Mouse (Mus musculus) G1E (cell line): Measurements from ENCODE around the gene Rps23. TPM values are rescaled to one million over a fixed set of nuclear protein-coding genes. Genes with fewer than 3 reads are reported as not detected.

Experiments
- ATAC-seq: 2 replicates; pipeline ENCODE4 v1.8.0; 2016; ENCODE audit warnings: mild to moderate bottlenecking; ENCODE audit not compliant: insufficient number of reproducible peaks, poor library complexity, low FRiP score, severe bottlenecking; ENCODE audit errors: extremely low read depth
- DNase-seq: peaks from one replicate; pipeline ENCODE4 v3.0.0; 2012; ENCODE audit warnings: low spot score
- H3K27me3 ChIP-seq: 2 replicates; pipeline ENCODE4 v1.6.1; 2012; ENCODE audit warnings: mild to moderate bottlenecking, low read length, inconsistent platforms; ENCODE audit not compliant: insufficient read depth
- H3K36me3 ChIP-seq: replicated peaks from 2 replicates; pipeline ENCODE3; 2012; ENCODE audit warnings: mild to moderate bottlenecking, inconsistent platforms
- H3K4me1 ChIP-seq: 2 replicates; pipeline ENCODE4 v1.6.1; 2012; ENCODE audit warnings: low read depth, low read length, inconsistent platforms, mixed read lengths; ENCODE audit not compliant: insufficient read depth
- H3K4me3 ChIP-seq: 2 replicates; pipeline ENCODE4 v1.5.1; 2012; ENCODE audit warnings: low read depth, mild to moderate bottlenecking, inconsistent platforms, low read length, moderate library complexity, mixed read lengths
- H3K9me3 ChIP-seq: replicated peaks from 2 replicates; pipeline ENCODE4 v1.6.1; 2012; ENCODE audit warnings: inconsistent platforms
- CTCF ChIP-seq: IDR thresholded peaks from 2 replicates; pipeline ENCODE4 v1.5.1; 2012; ENCODE audit warnings: low read depth, low read length, inconsistent platforms, mixed read lengths
- GATA1 ChIP-seq: IDR thresholded peaks from 2 replicates; pipeline ENCODE4 v1.6.1; 2012; ENCODE audit warnings: borderline replicate concordance, low read length, inconsistent platforms, mixed read lengths
- GATA2 ChIP-seq: IDR thresholded peaks from 2 replicates; pipeline ENCODE4 v1.6.1; 2012; ENCODE audit warnings: low read depth, low read length, inconsistent platforms, borderline replicate concordance
- POLR2AphosphoS5 ChIP-seq: IDR thresholded peaks from 2 replicates; pipeline ENCODE4 v1.6.1; 2012; ENCODE audit warnings: low read depth, low read length, inconsistent platforms; ENCODE audit not compliant: insufficient replicate concordance
- TAL1 ChIP-seq: conservative IDR thresholded peaks from 2 replicates; pipeline ENCODE4 v1.6.1; 2012; ENCODE audit warnings: low read depth, low read length, inconsistent platforms, mixed read lengths
- polyA plus RNA-seq: library from polyadenylated mRNA; stranded (reverse); fragments of >175 nt; gene quantifications from 2 replicates; pipeline ENCODE4 v1.2.3, GENCODE M21; 2012
- total RNA-seq, 2 experiments: library from RNA; stranded (forward) in 1 of 2; stranded (reverse) in 1 of 2; fragments of 200-1000 nt in 1 of 2; fragments of >200 nt in 1 of 2; fragmentation: Nextera tagmentation in 1 of 2; gene quantifications; 2 replicates each; pipeline ENCODE4 v1.2.3; 2014 to 2017

The Rps23 gene
- total and polyA plus RNA-seq, 3 experiments = 1,212 to 1,781 (median 1,261) TPM

DNA sequence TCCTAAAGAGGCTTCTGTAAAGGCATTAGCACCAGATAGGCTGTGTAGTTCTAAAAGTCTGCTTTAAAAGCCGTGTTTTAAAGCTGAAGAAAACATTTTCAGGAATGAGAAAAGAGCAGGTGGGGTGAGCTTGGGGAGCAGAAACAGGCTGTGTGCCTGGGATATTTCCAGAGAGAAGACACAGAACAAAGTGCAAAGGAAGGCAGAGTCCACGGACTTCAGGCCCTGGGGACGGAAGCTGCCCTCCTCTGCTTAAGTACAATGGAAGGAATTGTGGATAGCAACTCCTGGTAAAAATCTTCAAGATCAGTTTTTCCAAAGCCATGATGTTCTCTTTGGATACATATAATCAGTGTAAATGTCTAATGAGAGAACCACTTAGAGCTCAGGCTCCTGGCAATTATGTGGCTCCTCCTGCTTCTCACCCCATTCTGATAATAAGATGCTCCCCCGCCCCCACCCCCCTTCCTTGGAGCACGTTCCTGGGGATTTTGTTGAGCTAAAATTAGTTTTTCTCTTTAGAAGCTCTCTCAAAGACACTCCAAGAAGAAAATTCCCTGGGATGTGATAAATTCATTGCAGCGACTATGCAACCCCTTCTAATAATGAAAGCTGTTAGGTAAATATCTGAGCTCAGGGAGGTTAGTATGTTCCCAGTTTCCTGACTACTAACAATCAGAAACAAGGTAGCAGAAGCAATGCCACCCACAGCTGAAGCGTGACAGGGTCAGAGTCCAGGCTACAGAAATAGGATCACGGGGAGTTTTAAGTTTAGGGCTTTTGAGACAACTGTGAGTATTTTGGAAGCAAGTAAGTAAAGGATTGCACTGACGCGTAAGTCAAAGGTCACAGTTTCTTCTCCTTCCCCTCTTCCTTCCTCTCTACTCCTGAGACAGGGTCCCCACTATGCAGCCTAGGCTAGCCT, 40.3 kb downstream of the Rps23 start:
- no peak for ATAC-seq
- Histone ChIP-seq H3K4me1 (peaks cover 4% of the 10 kb centered on the region; the same call in 1 of the 2 replicates), H3K27me3 (no peaks in the 10 kb centered on the region), H3K4me3 (no peak overlapping the region), H3K9me3 (no peaks in the 10 kb centered on the region), H3K36me3 (peaks cover 2% of the 10 kb centered on the region)
- no peak for DNase-seq
- TF ChIP-seq TAL1 (no peak), GATA1 (no peak), POLR2AphosphoS5 (no peak), GATA2 (no peak), CTCF (no peak)

DNA sequence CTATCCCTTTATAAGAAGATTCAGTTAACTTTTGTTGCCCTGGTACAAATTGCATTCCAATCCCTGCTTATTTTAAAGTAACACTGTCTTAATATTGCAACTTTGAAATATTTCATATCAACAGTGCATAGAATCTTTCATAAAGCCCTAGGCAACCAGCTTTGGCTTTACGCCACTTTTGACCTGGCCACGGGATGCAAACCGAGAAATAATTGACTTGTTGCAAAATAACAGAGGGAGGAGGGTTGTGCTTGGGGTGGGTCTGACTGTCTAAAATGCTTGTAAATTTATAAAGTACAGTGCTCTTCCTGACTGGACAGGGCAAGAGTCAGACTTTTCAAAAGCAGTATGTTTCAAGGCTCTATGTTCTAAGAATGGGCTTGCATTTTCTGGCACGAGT, 41.8 kb downstream of the Rps23 start:
- no peaks in the 10 kb centered on the region for H3K9me3 ChIP-seq
- no peak for DNase-seq
- no peak overlapping the region for H3K4me3 ChIP-seq
- TF ChIP-seq GATA2 (no peak), CTCF (no peak), GATA1 (no peak), POLR2AphosphoS5 (no peak), TAL1 (no peak)
- no peak for ATAC-seq
- peaks cover 4% of the 10 kb centered on the region; the same call in 1 of the 2 replicates for H3K4me1 ChIP-seq
- H3K36me3 ChIP-seq = peaks cover 2% of the 10 kb centered on the region
- no peaks in the 10 kb centered on the region for H3K27me3 ChIP-seq

DNA sequence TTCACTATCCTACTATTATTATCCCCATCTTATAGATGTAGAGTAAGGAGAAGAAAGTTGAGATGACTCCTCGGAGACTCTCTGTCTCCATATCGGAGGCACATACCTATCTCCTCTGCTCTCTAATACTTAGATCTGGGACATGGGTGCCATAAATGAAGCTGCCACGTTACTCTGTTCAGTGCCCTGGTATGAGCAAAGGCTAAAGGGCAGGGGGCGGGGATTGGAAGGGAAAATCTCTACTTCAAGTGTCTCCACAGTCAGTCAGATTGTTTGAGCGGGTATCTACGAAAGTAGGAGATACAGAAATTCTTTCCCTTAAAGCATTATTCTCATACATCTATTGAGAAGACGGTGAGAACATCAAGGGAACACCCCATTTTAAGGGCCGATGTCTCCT, 43.2 kb downstream of the Rps23 start:
- no peak for ATAC-seq
- Histone ChIP-seq H3K27me3 (no peaks in the 10 kb centered on the region), H3K4me1 (peaks cover 16% of the 10 kb centered on the region), H3K36me3 (no peaks in the 10 kb centered on the region), H3K9me3 (no peaks in the 10 kb centered on the region), H3K4me3 (no peak overlapping the region)
- no peak for TF ChIP-seq GATA1
- no peak for TF ChIP-seq POLR2AphosphoS5
- no peak for TF ChIP-seq CTCF
- TF ChIP-seq GATA2 = no peak
- TF ChIP-seq TAL1 = no peak
- DNase-seq = no peak

DNA sequence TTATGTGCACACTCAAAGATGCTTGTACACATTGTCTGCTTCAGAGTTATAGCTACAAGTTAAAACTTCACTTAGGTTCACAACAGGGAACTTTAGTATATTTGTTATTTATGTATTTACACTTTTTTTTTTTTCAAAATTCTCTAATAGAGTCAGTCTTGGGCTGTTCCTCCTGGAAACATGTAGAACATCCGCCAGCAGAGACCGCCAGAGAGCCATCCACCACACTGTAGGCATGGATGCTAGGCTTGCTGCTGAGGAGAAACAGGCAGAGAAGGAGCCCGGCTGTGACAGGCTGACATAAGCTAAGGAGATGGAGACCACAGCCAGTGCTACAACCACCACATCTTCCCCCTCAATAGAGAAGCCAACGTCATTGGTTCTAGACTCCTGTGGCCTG, 44.7 kb downstream of the Rps23 start:
- DNase-seq = peak; percentile 9
- no peak for TF ChIP-seq GATA1
- peak; percentile 19; the same call in 1 of the 2 replicates for TF ChIP-seq CTCF
- H3K9me3 ChIP-seq = no peaks in the 10 kb centered on the region
- no peak for ATAC-seq
- peaks cover 14% of the 10 kb centered on the region for H3K4me1 ChIP-seq
- H3K36me3 ChIP-seq = no peaks in the 10 kb centered on the region
- H3K27me3 ChIP-seq = no peaks in the 10 kb centered on the region
- no peak overlapping the region for H3K4me3 ChIP-seq

DNA sequence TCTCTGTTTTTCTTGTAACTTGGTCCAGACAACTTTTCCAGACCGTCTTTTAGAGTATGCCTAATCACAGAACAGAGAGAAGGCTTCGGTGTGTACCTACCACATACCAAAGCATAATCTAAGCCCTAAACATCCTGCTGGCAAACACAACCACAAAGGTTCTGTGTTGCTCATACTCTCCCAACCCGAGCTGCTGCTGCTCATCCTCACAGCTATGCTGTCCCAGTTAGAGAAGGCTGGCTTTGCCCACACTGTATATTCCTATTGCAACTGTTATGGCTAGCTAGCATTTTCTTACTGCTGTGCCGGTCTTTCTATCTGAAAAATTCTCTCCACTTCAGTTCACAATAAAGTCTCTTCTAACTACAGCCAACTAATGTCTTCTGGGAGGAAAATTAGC, 46.2 kb downstream of the Rps23 start:
- no peak for ATAC-seq
- no peaks in the 10 kb centered on the region for H3K27me3 ChIP-seq

DNA sequence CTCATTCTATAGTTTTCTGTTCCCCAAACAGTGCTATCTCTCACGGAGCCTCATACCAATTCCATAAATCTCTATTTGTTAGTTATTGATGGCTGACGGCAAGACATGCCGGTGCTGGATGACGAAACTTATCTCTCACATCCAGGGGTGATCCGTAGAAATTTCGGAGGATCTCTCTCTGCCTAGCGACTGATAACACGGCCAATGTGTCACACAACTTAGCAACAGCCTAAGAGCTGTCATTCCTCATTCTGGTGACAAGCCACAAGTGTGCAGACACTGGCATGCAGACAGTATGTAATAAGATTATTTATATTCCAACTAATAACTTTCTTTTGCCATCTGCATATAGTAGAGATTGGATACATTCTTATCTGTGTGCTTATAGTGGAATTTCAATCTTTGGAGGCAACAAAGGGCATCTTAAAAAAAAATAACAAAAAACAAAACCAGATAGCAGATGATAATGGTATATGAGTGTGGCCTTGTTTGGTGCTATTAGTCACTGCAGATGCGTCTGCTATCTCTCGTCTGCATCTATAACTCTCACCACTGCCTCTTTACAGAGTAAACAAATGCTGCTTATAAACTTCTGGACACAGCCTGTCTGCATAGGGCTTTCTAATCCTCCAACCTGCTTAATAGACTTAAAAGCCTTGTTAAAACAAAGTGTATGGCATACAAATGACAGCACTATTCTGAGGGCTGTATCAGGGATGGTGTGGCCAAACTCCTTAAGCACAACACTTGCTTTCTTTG, 47.7 kb downstream of the Rps23 start:
- DNase-seq (no peak), ATAC-seq (peak; percentile 67)
- Histone ChIP-seq H3K27me3 (no peaks in the 10 kb centered on the region), H3K9me3 (no peaks in the 10 kb centered on the region), H3K4me3 (no peak overlapping the region), H3K4me1 (peaks cover 14% of the 10 kb centered on the region), H3K36me3 (no peaks in the 10 kb centered on the region)
- TF ChIP-seq TAL1 (0 out of 2 replicates have a peak, but pooled peaks have one; percentile 20), CTCF (no peak), GATA1 (no peak)

More for the DNA sequence above, 46.2 kb downstream of the Rps23 start:
- no peak overlapping the region for H3K4me3 ChIP-seq
- H3K9me3 ChIP-seq = no peaks in the 10 kb centered on the region
- no peak for TF ChIP-seq TAL1
- no peak for TF ChIP-seq GATA1
- no peak for TF ChIP-seq GATA2
- TF ChIP-seq POLR2AphosphoS5 = no peak
- TF ChIP-seq CTCF = no peak
- no peaks in the 10 kb centered on the region for H3K36me3 ChIP-seq
- peaks cover 14% of the 10 kb centered on the region for H3K4me1 ChIP-seq
- no peak for DNase-seq
